Mouse (Mus musculus) adrenal gland, adult 10 weeks (tissue): ENCODE measurements around the gene Gpatch11. TPM values are rescaled to one million over a fixed set of nuclear protein-coding genes. Genes with fewer than 3 reads are reported as not detected.

ENCODE experiments used
- polyA plus RNA-seq: library from polyadenylated mRNA; stranded (reverse); fragments of 350-450 nt; fragmentation: Illumina TruSeq; extraction: RNeasy Lipid Tissue Mini Kit (QIAGEN cat#74804); gene quantifications from one replicate; pipeline ENCODE4 v1.2.3, GENCODE M21; 2014; ENCODE audit warnings: low read depth, low replicate concordance

The Gpatch11 gene
- polyA plus RNA-seq: 21.8 TPM

DNA sequence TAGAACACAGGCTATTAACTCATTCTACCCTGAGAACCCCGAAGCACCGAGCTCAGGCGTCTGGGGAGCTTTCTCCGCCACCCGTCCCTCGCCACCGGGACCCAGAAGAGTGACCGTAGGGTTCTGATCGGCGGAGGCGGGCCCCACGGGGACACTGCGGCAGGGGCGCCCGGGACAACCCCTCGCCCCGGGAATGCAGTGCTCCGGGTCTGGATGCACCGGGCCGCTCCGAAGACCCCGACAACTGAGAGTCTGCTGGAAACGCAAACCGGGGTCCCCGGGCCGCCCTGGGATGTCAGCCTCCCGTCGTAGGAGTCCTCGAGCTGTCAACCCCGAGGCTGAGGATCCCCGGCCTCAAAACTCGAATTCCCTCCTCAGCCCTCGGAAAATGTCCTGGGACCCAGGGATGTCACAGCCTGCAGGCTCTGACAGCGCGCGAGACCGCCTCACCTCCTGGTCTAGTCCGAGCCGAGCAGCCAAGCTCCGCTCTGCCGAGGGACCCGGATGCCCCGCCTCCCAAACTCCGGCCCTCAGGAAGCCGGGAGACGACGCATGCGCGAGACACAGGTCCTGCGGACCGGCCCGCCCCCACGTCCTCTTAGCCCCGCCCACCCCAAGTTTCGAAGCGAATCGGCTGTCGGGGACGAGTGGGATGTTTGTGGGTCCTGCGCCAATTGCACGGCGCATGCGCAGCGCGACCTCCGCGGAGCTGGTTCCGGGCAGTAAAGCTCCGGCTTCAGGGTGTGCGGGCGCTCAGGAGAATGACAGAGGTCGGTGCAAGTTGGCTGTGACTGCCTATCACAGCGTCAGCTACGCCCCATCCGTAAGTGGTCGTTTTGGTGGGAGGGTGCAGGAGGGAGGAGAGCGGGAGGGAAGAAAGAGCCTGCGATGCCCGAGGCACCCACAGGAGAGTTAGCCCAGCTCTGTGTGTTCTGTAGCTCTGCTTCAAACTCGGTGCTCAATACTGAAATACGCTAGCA is at the start of gene Gpatch11, which contains the start of gene Heatr5b:
TSS of gene Gpatch11 (plus strand) at position 712 of the 980 bp plus-strand sequence.
TSS of gene Heatr5b (minus strand) at position 509 of the 980 bp plus-strand sequence.

DNA sequence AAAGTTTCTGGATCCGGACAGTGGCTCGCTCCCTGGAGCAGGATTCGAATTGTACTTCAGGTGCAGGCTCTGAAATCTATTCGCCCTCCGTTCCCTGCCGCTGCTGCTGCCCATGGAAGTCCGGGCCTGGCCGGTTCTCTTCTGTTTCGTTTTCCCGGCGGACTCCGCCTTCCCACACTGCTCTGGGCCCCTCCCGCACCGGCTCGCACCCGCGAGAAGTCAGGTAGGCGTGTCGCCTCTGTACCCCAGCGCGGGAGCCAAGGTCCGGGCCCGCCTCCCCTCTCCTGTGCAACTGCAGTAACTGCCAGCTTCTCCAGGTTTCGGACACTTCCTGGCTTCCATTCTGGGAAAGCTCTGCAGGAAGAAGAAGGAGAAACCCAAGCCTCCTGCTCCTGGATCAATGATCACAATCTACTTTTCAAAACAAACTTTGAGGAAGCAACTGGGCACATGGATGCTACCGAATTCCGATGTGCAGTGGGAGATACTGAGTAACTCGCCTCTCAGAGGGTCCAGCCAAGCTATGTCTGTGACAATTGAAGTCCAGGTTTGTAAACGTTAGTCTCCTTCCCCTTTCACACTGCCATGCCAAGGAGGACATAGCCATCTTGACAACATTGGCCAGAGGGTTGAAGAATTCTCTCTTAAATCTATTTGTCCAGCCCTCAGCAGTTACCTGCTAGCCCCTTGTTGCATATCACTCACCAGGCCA is 47.2 kb downstream of the Gpatch11 start, which contains the start of gene Eif2ak2:
TSS of gene Eif2ak2 (minus strand) at position 173 of the 712 bp plus-strand sequence.

Other genes starting within 250 kb of the Gpatch11 start
- 40.4 TPM for gene Strn, start 98.4 kb upstream of the Gpatch11 start, polyA plus RNA-seq
- gene Heatr5b, start 203 bp upstream of the Gpatch11 start, polyA plus RNA-seq: 18.0 TPM
- gene Eif2ak2, start 47.0 kb downstream of the Gpatch11 start, polyA plus RNA-seq: 101 TPM
- not detected for gene Sult6b1, start 71.4 kb downstream of the Gpatch11 start, polyA plus RNA-seq
- 83.9 TPM for gene Cebpzos, start 80.9 kb downstream of the Gpatch11 start, polyA plus RNA-seq
- 103 TPM for gene Cebpz, start 101.5 kb downstream of the Gpatch11 start, polyA plus RNA-seq
- gene Ndufaf7, start 101.6 kb downstream of the Gpatch11 start, polyA plus RNA-seq: 47.3 TPM
- 54.6 TPM for gene Prkd3, start 185.2 kb downstream of the Gpatch11 start, polyA plus RNA-seq
- 10.8 TPM for gene Qpct, start 216.3 kb downstream of the Gpatch11 start, polyA plus RNA-seq